Mouse (Mus musculus) MEL (cell line): ENCODE data around the gene Ankrd24. TPM values are rescaled to one million over a fixed set of nuclear protein-coding genes. Genes with fewer than 3 reads are reported as not detected.

Experiments
- DNase-seq: peaks from one replicate; pipeline ENCODE4 v3.0.0; 2011; ENCODE audit warnings: low read depth, low spot score
- H3K27ac ChIP-seq: 2 replicates; pipeline ENCODE4 v1.5.1; 2012; ENCODE audit warnings: low read depth, mild to moderate bottlenecking, control low read depth, low read length, moderate library complexity; ENCODE audit not compliant: control insufficient read depth
- H3K27me3 ChIP-seq, 2 experiments: fragments of 150-350 bp in 1 of 2; sonication (generic) in 1 of 2; 2 replicates each; pipeline ENCODE4 v1.6.1; 2012; ENCODE audit warnings: low read length in 2 of 2, mild to moderate bottlenecking in 2 of 2, improper control_type of control experiment in 1 of 2, moderate library complexity in 1 of 2; ENCODE audit not compliant: insufficient read depth in 2 of 2, control insufficient read depth in 1 of 2
- H3K36me3 ChIP-seq, 2 experiments: 2 replicates each; pipeline ENCODE4 v1.6.1; 2012 to 2014; ENCODE audit warnings: low read length in 2 of 2, improper control_type of control experiment in 1 of 2, inconsistent platforms in 1 of 2, mild to moderate bottlenecking in 1 of 2; ENCODE audit not compliant: insufficient read depth in 2 of 2, control insufficient read depth in 1 of 2
- H3K4me1 ChIP-seq, 2 experiments: fragments of 150-350 bp in 1 of 2; sonication (generic) in 1 of 2; 2 replicates each; pipeline ENCODE4 v1.6.1; 2012; ENCODE audit warnings: low read length in 2 of 2, improper control_type of control experiment in 1 of 2, mild to moderate bottlenecking in 1 of 2; ENCODE audit not compliant: insufficient read depth in 2 of 2, control insufficient read depth in 1 of 2
- H3K4me3 ChIP-seq, 2 experiments: fragments of 150-350 bp in 1 of 2; sonication (generic) in 1 of 2; 2 replicates each; pipeline ENCODE4 v1.5.1; 2012; ENCODE audit warnings: low read depth in 2 of 2, low read length in 2 of 2, mild to moderate bottlenecking in 2 of 2, moderate library complexity in 2 of 2, control low read depth in 1 of 2, improper control_type of control experiment in 1 of 2; ENCODE audit not compliant: control insufficient read depth in 1 of 2, insufficient read depth in 1 of 2
- H3K79me2 ChIP-seq: 2 replicates; pipeline ENCODE4 v1.6.1; 2012; ENCODE audit warnings: mild to moderate bottlenecking, low read length, moderate library complexity; ENCODE audit not compliant: control insufficient read depth, poor library complexity, insufficient read depth
- H3K9ac ChIP-seq: 2 replicates; pipeline ENCODE4 v1.6.1; 2012; ENCODE audit warnings: low read depth, mild to moderate bottlenecking, control low read depth, low read length, moderate library complexity; ENCODE audit not compliant: control insufficient read depth, poor library complexity, severe bottlenecking
- H3K9me3 ChIP-seq: fragments of 150-350 bp; sonication (generic); replicated peaks from 2 replicates; pipeline ENCODE4 v1.6.1; 2012; ENCODE audit warnings: mild to moderate bottlenecking, low read length, improper control_type of control experiment, moderate library complexity; ENCODE audit not compliant: insufficient read depth
- BHLHE40 ChIP-seq: IDR thresholded peaks from 2 replicates; pipeline ENCODE4 v1.6.1; 2012; ENCODE audit warnings: low read depth, mild to moderate bottlenecking, inconsistent platforms, low read length, improper control_type of control experiment, borderline replicate concordance
- CHD2 ChIP-seq: IDR thresholded peaks from 2 replicates; pipeline ENCODE4 v1.6.1; 2011; ENCODE audit warnings: low read length, improper control_type of control experiment
- E2F4 ChIP-seq: IDR thresholded peaks from 2 replicates; pipeline ENCODE4 v1.6.1; 2011; ENCODE audit warnings: low read depth, low read length, improper control_type of control experiment, borderline replicate concordance
- ELF1 ChIP-seq: IDR thresholded peaks from 2 replicates; pipeline ENCODE4 v1.6.1; 2014; ENCODE audit warnings: low read depth, mild to moderate bottlenecking, inconsistent platforms, low read length, improper control_type of control experiment, moderate library complexity
- EP300 ChIP-seq, 2 experiments: IDR thresholded peaks; 2 replicates each; pipeline ENCODE4 v1.6.1; 2011; ENCODE audit warnings: improper control_type of control experiment in 2 of 2, low read length in 2 of 2, low read depth in 1 of 2, mild to moderate bottlenecking in 1 of 2
- GATA1 ChIP-seq: IDR thresholded peaks from 2 replicates; pipeline ENCODE4 v1.6.1; 2011; ENCODE audit warnings: low read depth, low read length, improper control_type of control experiment
- MEF2A ChIP-seq: IDR thresholded peaks from 2 replicates; pipeline ENCODE4 v1.6.1; 2014; ENCODE audit warnings: low read depth, mild to moderate bottlenecking, inconsistent platforms, low read length, improper control_type of control experiment; ENCODE audit not compliant: poor library complexity, insufficient replicate concordance, severe bottlenecking; ENCODE audit errors: extremely low read depth
- MYC ChIP-seq: IDR thresholded peaks from 2 replicates; pipeline ENCODE4 v1.6.1; 2011; ENCODE audit warnings: low read depth, mild to moderate bottlenecking, low read length, improper control_type of control experiment, moderate library complexity
- NELFE ChIP-seq: IDR thresholded peaks from 2 replicates; pipeline ENCODE4 v1.6.1; 2011; ENCODE audit warnings: low read depth, low read length, improper control_type of control experiment
- RAD21 ChIP-seq: IDR thresholded peaks from 2 replicates; pipeline ENCODE4 v1.6.1; 2011; ENCODE audit warnings: mild to moderate bottlenecking, low read depth, low read length, improper control_type of control experiment
- RCOR1 ChIP-seq: IDR thresholded peaks from 2 replicates; pipeline ENCODE4 v1.6.1; 2012; ENCODE audit warnings: low read depth, mild to moderate bottlenecking, inconsistent platforms, low read length, improper control_type of control experiment
- SIN3A ChIP-seq: IDR thresholded peaks from 2 replicates; pipeline ENCODE4 v1.6.1; 2012; ENCODE audit warnings: low read length, improper control_type of control experiment, inconsistent platforms
- ZKSCAN1 ChIP-seq: IDR thresholded peaks from 2 replicates; pipeline ENCODE4 v1.6.1; 2012; ENCODE audit warnings: low read depth, mild to moderate bottlenecking, inconsistent platforms, low read length, improper control_type of control experiment, moderate library complexity
- ZMIZ1 ChIP-seq: IDR thresholded peaks from 2 replicates; pipeline ENCODE4 v1.6.1; 2012; ENCODE audit warnings: low read depth, mild to moderate bottlenecking, inconsistent platforms, low read length, improper control_type of control experiment, moderate library complexity
- ZNF384 ChIP-seq: IDR thresholded peaks from 2 replicates; pipeline ENCODE4 v1.6.1; 2012; ENCODE audit warnings: low read depth, mild to moderate bottlenecking, inconsistent platforms, low read length, improper control_type of control experiment
- polyA plus RNA-seq, 2 experiments: library from polyadenylated mRNA; stranded (reverse) in 1 of 2; unstranded in 1 of 2; fragments of >175 nt in 1 of 2; fragments of >200 nt in 1 of 2; gene quantifications; 2 replicates each; pipeline versions ENCODE4 v1.2.1 to v1.2.4; 2012; ENCODE audit warnings: low replicate concordance in 2 of 2, low read depth in 1 of 2; ENCODE audit not compliant: insufficient read length in 2 of 2, insufficient read depth in 1 of 2, missing spikeins in 1 of 2
- total RNA-seq: library from RNA; depleted of rRNA; stranded (reverse); fragments of 300-350 nt; gene quantifications from 2 replicates; pipeline ENCODE4 v1.2.3, GENCODE M21; 2012; rRNA removed

Ankrd24 gene
- total RNA-seq: 3.2 and 4.5 TPM in 2 replicates
- 10 to 100 TPM in 1 of 2 experiments, not detected in 1; 14.6 TPM for polyA plus RNA-seq

GRCm38 (mm10) chr10:81628390-81628789 is at the start of gene Ankrd24:
Ankrd24 (plus strand) TSS chr10:81628540.
- peak within 1 kb of the TSS; percentile 93 for H3K27ac ChIP-seq
- peak within 1 kb of the TSS; percentile 93 for H3K9ac ChIP-seq
- TF ChIP-seq ZNF384 (no peak), NELFE (no peak), GATA1 (no peak), BHLHE40 (no peak), EP300 (IDR thresholded peaks at IDR 0.05; ENCODE audit: low read depth in 1 of 2, low read length in 2 of 2) (no peak)
- peaks cover 4% of the 10 kb centered on the region; the same call in 1 of the 2 replicates for H3K79me2 ChIP-seq
- peaks cover 2 to 19% of the 10 kb centered on the region in 2 experiments; a peak in 3 of 4 replicates for H3K4me1 ChIP-seq
- peak within 1 kb of the TSS; percentile 70 to 90 for H3K4me3 ChIP-seq
- H3K36me3 ChIP-seq: no peaks in the 10 kb centered on the region; a peak in 1 of 4 replicates
- DNase-seq: no peak
- H3K27me3 ChIP-seq: no peaks in the 10 kb centered on the region
- H3K9me3 ChIP-seq: no peaks in the 10 kb centered on the region

- Histone ChIP-seq H3K36me3 (no peaks in the 10 kb centered on the region; a peak in 1 of 4 replicates), H3K9me3 (no peaks in the 10 kb centered on the region), H3K4me1 (peaks cover 0 to 6% of the 10 kb centered on the region in 2 experiments; a peak in 2 of 4 replicates), H3K79me2 (no peaks in the 10 kb centered on the region), H3K27ac (no peak overlapping the region), H3K27me3 (no peaks in the 10 kb centered on the region), H3K9ac (no peak overlapping the region), H3K4me3 (no peak overlapping the region)
- no peak for DNase-seq
- TF ChIP-seq CHD2: no peak
Observed at GRCm38 (mm10) chr10:81579967-81580366, 48.4 kb upstream of the Ankrd24 start.

- Histone ChIP-seq H3K4me3 (no peak overlapping the region), H3K4me1 (peaks cover 0 to 2% of the 10 kb centered on the region in 2 experiments; a peak in 2 of 4 replicates), H3K27ac (no peak overlapping the region), H3K9me3 (no peaks in the 10 kb centered on the region), H3K9ac (no peak overlapping the region), H3K79me2 (no peaks in the 10 kb centered on the region), H3K36me3 (no peaks in the 10 kb centered on the region; a peak in 1 of 4 replicates), H3K27me3 (no peaks in the 10 kb centered on the region)
- DNase-seq: no peak
- TF ChIP-seq MEF2A: no peak
- no peak for TF ChIP-seq MYC
- TF ChIP-seq E2F4: no peak
- TF ChIP-seq SIN3A: no peak
- no peak for TF ChIP-seq ZKSCAN1
- no peak for TF ChIP-seq ZMIZ1
- TF ChIP-seq RAD21: no peak
- TF ChIP-seq ELF1: no peak
- no peak for TF ChIP-seq BHLHE40
- no peak for TF ChIP-seq RCOR1
Observed at GRCm38 (mm10) chr10:81580441-81581070, 47.8 kb upstream of the Ankrd24 start.
